Mouse (Mus musculus) gastrocnemius, postnatal 14 days (tissue): Measurements from ENCODE around the gene Gpr157. TPM values are rescaled to one million over a fixed set of nuclear protein-coding genes. Genes with fewer than 3 reads are reported as not detected.
A peak's percentile ranks its signal among the peaks of the same experiment; 100 is the strongest.
"Not testable (repeated sequence)": the region's sequence is repeated elsewhere in the genome, so short reads cannot be mapped to it uniquely, and the experiment has no call there.

Source experiments
- DNase-seq: peaks from one replicate; pipeline ENCODE4 v3.0.0; 2021; ENCODE audit warnings: mixed read lengths
- intact Hi-C: fragments of 180-260 bp; cut with DNase I; formaldehyde crosslinking; loops from one replicate; pipeline ENCODE4 v1.15.1; 2025; ENCODE audit warnings: low total_unique reads
- long read RNA-seq, 2 experiments: library from polyadenylated mRNA; stranded (forward); transcript quantifications; one replicate each; pipeline ENCODE4 v2.0.0; 2021
- total RNA-seq, 2 experiments: library from RNA; stranded (reverse); gene quantifications; 2 replicates each; pipeline ENCODE4 v1.2.3; 2021

Gpr157 gene
- total RNA-seq = 10 to 100 TPM; 19.3 to 20.2 TPM
- long read RNA-seq, experiment 1, full-length matches to known transcripts = 11 of 14 reads
- long read RNA-seq, experiment 1, partial matches to known transcripts = 0 of 14 reads
- long read RNA-seq, experiment 1, other reads (novel, unspliced or antisense) = 3 of 14 reads
- long read RNA-seq, experiment 2, full-length matches to known transcripts = 12 of 16 reads
- long read RNA-seq, experiment 2, partial matches to known transcripts = 0 of 16 reads
- long read RNA-seq, experiment 2, other reads (novel, unspliced or antisense) = 4 of 16 reads

DNA sequence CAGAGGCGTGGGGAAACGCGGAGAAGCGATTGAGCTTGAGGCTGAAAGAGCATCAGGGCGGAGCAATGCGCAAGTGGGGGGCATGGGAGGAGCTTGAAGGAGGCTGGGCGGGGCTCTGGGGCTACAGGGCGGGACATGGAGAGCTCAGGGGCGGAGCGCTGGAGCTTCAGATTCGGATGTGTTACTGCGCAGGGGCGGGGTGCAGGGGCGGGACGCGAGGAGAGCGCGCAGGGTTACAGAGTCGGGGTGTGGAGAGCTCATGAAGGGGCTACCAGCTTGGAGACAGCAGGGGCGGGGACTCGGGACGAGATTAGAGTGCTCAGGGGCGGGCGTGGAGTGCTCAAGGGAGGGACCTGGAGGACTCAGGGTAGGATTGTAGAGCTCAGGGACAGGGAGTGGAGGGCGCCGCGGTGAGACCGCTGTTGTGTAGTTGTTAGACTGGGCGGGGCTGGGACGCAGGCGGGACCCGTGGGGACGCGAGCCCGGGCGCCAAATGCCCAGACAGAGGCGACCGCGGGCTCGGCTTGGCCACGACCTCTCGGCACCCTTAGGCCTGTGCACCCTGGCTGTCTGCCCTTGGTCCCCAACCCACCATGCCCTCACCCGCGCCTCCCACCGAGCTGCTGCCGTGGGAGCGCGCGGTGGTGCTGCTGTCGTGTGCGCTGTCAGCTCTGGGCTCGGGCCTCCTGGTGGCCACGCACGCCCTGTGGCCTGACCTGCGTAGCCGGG is at the start of gene Gpr157:
Gpr157 (plus strand) TSS at position 205 of the 729 bp plus-strand sequence.
- DNase-seq = peak; percentile 94
- intact Hi-C loops = no loop called here

DNA sequence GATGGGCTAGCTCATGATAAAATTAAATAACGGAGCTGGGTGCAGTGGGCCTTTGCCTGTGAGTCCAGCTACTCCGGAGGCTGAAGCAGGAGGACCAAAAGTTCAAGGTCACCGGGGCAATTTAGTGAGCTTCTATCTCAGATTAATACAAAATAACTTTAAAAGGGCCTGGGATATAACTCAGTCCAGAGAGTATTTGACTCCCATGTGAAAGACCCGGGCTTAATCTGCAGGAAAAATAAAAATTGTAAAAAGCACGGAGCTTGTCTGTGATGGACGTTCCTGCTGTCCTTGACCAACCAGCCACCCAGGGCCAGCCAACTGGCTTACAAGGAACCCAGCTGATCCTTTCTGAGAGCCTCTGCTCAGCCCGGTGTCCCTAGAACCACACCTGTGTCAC is 48.6 kb upstream of the Gpr157 start:
- DNase-seq = no peak
- intact Hi-C loops = loop anchor here (5.0 kb wide), 1 partner anchor 34 kb away; no protein-coding TSS in a partner anchor

DNA sequence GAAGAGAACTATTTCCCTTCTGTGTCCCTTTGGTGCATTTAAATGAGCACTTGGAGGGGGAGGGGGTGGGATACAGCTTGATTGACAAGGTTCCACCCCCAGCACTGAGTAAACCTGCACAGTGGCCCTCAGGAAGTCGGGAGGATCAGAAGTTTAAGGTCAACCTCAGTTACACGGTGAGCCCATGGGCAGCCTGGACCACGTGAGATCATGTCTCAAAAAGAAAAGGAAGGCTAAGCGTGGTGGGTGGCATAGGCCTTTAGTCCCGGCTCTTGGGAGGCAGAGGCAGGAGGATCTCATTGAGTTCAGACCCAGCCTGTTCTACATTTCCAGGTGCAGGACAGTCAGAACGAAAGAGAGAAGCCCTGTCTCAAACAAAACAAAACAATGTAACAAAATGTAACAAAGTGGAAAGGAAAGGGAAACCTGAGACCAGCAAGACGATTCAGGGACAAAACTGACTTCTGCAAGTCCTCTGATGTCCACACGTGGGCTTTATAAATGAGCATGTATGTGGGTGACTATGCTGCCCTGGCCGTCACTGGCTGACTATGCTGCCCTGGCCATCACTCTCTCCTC is 47.1 kb upstream of the Gpr157 start:
- intact Hi-C loops = no loop called here
- DNase-seq = no peak

DNA sequence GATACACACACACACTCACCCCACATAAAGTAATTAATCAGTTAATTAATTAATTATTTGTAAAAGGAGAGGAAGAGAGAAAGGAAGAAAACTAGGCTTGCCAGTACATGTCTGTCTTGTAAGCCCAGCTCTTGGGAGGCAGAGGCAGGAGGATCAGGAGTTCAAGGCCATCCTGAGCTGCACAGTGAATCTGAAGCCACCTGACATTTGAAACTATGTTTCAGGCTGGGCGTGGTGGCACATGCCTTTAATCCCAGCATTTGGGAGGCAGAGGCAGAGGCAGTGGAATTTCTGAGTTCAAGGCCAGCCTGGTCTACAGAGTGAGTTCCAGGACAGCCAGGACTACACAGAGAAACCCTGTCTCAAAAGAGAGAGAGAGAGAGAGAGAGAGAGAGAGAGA is 46.3 kb upstream of the Gpr157 start:
- intact Hi-C loops, DNase-seq: not testable (repeated sequence)

DNA sequence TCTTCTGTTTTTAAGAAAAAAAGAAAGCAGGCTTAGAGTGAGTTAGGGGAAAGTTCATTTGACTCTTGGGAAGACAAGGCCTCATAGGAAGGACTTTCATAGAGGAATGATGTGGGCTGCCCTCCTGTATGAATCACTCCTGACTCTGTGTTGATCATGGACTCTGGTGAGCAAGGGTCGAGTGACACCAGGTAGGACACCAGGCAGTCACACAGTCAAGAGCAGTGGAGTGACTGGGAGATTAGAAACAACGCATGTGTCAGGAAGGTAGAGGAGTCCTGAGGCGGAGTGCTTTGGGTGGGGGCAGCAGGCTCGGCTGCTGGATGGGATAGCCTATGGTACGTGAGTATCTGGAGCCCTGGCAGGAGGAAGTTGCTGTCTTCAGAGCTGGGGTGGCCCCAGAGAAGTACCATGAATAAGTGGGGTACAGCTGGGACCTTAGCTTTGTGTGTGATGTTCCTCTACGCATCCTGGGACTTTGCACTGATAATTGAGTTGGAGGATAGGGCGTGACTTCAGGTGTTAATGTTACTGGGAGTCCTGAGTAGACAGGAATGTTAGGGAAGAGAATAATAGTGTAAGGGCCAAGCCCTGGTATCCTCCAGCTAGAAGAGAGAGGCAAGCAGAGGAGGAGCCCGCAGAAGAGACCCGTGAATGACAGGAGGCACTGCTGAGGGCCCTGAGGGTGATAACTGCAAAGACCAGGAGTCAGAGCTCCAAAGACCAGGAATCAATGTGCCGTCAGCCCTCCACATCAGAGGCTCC is 45.6 kb upstream of the Gpr157 start:
- DNase-seq = no peak
- intact Hi-C loops = no loop called here

DNA sequence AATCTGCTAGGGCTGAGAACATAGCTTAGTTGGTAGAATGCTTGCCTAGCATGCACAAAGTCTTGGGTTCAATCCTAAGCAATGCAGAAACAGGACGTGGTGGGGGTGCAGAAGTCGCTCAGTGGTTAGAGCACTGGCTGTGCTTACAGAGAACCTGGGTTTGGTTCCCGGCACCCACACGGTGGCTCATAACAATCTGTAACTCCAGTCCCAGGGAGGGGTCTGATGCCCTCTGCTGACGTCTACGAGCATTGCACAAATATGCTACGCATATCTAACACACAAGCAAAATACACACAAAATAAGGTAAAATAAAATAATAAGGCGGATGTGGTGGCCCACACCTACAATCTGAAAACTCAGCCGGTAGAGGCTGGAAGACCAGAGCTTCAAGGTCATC is 43.6 kb upstream of the Gpr157 start:
- DNase-seq = no peak
- intact Hi-C loops = no loop called here

DNA sequence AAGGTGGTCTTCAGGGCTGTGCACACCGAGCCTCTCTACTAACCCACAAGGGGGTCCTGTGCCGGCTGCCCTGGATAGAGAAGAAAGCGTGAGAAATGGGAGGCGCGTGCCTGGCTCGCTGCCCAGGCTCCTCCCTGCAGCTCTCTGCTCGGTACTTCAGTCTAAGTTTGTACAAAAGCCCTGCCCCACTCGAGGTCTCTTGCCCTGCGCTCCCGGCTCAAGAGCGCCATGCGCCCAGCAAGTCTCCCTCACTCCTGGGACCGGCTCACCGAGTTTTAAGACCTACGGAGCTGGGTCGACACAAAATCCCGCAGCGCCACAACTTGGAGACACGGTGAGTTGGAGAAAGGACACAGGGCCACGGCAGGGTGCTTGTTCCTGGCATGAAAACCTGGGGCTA is 39.1 kb upstream of the Gpr157 start:
- DNase-seq = peak; percentile 39
- intact Hi-C loops = no loop called here

DNA sequence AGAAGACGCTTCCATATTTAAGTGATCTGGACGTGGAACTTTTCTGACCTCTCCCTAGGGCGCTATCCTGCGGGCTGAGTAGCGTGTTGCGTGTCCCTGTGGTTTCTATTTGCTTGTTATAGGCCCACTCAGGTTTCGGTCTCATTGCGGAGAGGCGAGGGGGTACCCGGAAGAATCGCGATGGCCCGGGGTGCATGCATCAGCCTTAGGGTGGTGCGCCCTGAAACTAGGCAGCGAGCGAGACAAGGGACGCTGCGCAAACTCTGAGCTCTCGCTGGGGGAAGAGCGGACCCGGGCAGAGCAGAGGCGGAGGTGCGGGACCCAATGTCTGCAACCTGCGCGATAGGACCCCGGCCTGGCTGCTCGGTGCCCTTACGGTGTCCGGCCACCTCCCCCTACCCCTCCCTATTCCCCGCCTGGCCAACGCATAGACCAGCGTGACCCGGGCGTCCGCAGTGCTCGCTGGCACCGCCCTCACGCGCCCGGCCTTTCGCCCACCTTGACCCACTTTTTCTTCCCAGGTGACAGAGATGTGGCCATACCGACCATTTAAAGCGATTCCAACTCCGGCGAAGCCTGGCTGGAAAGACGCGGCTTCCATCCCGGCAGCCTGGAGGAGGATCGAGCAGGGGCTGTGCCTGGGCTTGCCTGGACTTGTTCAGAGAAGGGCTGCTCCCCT is 38.5 kb upstream of the Gpr157 start:
- intact Hi-C loops = no loop called here
- DNase-seq = no peak

DNA sequence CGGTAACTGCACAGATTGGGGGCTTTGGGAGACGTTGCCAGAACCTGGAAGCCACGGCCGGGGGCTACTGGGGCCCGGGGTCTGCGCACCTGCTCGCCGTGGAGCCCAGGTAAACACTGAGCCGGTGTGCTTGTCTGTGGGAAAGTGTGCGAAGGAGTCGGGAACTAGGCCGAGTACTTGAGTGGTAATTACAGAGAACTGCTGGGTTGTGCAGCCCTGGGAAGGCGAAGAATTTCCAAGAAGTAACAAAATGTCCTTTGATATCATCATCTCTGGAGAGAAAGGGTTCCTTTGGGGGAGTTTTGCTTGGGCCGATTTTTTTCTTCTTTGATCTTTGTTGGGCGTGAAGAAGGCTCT is 38.0 kb upstream of the Gpr157 start:
- intact Hi-C loops = no loop called here
- DNase-seq = no peak

DNA sequence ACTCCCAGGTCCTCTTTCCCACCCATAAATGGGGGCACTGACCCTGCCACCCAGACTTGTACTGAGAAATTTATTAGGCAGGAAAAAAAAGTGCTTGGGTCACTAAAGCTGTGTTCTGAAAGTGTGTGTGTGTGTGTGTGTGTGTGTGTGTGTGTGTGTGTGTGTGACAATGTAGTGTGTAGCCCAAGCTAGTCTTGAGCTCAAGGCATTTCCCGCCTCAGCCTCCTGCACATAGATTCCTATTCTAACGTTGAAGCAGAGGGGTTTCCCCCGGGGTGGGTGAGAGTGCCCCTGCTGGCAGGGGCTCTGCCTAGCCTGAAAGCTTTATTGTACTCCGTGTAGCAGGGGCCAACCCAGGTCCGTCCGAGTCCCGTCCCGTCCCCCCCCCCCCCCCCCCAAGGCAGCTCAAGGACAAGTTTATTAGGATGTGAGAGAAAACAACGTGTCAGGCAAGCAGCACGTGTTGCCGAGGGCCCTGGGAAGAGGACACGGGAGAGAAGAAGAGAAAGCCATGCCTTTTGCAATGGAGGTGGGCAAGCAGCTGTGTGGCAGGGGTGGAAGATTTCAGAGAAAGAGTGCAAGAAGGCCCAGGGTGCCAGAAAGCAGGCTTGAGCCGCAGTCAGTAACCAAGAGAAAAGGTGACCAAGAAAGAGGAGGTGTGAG is 37.5 kb upstream of the Gpr157 start:
- intact Hi-C loops = no loop called here
- DNase-seq = no peak

DNA sequence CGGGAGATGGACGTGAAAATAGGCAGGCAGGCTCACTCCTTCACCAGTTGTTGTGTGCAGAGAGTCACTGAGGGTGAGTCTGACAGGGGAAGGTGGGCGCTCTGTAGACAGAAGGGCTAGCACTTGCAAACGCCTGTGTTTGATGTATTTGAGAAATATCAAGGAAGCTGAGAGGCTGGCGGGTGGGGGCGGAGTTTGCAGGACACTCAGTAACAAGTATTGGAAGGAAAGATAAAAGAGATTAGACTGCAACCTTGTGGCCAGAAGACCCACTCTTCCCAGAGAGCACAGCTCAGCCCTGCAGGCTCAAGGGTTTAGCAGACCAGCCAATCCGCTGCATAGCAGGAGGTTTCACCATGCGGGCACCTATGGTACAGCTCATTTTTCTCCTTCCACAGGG is 35.7 kb upstream of the Gpr157 start:
- DNase-seq = no peak
- intact Hi-C loops = no loop called here

DNA sequence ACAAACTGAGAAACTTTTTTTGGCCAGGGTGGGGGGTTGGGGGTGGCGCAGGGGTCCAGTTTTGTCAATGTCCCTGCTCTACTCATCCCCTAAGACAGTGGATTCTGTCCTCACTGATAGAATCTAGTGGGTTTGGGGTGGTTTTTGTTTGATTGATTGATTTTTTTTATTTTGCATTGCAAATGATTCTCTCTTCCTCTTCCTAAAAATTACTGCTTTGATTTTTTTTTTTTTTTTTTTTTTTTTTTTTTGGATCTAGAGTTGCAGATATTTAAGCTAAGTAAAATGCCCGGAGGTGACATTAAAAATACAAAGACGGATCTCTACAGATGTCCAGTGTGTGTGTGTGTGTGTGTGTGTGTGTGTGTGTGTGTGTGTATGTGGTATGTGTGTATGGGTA is 34.8 kb upstream of the Gpr157 start:
- no peak for DNase-seq
- intact Hi-C loops = no loop called here

DNA sequence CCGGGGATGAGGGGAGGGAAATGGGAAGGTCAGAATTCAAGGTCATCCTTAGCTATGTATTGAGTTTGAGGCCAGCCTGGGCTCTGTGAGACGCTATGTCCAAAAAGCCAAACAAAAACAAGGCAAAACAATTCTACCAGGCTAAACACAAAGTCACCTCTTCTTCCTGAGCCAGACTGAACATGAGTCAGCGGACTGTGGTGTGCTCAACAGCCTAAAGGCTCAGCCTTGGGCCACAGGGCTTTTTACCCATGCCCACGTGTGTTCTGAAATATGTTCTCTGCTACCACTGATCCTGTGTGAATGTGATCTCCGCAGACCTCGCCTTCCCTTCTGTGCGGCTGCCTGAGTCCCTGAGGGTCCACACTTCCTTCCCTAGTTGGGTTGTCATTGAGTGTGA is 31.0 kb upstream of the Gpr157 start:
- intact Hi-C loops = loop anchor here (1.0 kb wide), 1 partner anchor 14 kb away; no protein-coding TSS in a partner anchor
- no peak for DNase-seq

DNA sequence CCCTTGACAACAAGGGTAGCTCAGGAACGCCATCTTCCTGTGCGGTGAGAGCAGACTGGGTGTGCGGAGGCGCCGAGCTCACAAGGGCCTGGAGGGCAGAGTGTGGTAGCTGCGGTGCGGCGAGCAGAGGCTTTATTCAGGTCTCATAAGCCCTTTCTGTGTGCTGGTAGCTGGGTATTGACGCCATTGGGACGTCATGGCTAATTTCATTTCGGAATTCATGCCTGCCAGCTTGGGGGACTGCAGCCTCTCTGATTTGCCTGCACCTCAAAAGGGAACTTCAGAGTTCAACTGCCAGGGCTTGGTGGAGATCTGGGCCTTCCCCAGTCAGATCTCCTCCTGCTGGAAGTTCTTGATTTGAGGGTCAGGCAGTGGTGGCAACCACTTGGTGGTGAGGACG is 29.4 kb upstream of the Gpr157 start:
- DNase-seq = no peak
- intact Hi-C loops = no loop called here

DNA sequence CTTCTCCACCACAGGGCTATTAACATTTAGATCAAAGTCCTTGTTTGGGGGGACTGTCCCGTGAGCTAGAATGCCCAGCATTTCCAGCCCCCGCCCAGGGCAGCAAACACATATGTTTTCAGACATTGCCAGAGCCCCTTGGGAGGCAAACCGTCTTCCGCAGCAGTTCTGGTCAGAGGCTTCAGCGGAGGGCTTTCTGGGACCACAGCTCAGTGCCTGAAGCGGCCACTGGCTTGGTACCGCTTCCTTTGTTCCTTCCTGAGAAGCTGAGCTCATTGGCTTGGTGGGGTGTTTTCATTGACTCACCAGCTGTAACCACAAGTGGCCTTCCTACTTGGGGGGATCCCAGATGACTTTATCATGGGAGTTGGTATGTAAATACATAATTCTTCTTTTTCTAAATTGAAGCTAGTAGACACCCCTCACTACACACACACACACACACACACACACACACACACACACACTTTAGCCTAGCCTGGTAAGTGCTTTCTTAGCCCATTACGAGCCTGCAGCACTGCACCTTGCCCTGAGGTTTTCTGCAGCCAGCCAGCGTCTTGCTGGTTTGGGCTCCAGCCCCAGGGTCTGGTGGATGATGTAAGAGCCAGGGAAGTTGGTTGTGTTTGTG is 27.2 kb upstream of the Gpr157 start:
- no peak for DNase-seq
- intact Hi-C loops = no loop called here

DNA sequence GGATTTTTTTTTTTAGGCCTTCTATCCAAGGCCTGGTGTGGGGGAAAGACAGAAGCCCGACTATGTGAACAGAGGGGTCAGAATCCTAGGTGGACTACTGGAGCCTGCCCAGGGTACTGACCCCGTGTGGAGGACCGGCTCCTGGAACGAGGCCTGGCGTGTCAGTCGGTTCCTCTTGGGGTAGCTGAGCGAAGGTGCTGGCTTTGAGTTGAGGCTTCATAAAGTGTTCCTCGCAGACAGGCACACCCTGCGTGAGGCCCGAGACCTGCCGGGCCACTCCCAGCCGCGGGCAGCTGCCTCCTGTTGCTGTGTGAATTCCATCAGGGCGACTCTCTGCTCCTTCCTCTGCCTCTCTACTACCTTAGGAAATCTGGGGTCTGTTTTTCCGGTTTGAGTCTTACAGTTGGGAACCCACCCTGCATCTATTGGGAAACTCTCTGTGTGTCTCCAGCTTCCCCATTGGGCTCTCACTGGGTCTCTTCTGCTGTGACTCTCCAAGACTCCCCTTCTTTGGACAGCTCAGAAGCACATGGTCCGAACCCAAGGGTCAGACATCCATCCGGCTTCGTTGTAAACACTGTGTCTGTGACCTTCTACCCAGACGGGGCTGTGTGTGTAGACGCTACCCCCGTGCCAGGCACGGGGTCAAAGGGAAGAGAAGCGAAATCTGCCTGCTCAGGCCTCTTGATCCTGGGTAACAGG is 26.5 kb upstream of the Gpr157 start:
- no peak for DNase-seq
- intact Hi-C loops = no loop called here

DNA sequence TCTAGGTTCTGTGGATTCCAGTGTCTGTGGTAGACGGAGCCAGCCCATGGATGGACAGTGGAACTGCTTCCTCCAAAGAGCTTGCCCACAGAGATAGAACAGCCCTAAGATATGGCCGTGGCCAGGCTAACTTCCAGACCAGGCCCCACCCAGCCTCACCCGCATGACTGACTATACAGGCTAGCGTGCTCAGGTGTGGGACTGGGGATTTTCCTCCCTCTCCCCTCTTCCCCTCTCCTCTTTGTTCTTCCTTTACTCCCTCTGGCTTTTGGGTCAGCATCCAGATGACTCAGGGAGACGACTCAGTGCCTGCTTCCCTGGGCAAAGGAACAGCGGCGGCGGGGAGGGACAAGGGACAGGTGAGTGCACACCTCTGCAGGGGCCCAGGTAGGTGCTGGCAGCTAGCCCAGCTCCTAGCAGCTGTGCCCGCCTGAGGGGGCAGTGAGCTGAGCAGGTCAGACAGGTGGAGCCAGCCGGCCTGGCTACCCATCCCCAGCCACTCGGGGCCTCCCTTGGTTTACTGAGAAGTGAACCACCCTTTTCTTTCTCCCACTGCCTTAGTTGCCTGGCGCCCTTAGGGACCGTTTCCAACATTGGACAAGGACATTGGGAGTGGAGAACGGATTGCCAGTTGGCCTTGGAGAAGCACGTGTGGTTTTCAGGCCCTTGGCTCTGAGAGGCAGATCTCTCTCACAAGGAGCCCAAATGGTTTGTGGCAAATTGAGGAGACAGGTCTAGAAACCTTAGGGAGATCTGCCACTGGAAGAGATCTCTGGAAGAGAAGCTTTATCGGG is 25.5 kb upstream of the Gpr157 start:
- intact Hi-C loops = no loop called here
- no peak for DNase-seq
